12 mouse cellular contexts compared by ENCODE assay signal in the genomic region with DNA sequence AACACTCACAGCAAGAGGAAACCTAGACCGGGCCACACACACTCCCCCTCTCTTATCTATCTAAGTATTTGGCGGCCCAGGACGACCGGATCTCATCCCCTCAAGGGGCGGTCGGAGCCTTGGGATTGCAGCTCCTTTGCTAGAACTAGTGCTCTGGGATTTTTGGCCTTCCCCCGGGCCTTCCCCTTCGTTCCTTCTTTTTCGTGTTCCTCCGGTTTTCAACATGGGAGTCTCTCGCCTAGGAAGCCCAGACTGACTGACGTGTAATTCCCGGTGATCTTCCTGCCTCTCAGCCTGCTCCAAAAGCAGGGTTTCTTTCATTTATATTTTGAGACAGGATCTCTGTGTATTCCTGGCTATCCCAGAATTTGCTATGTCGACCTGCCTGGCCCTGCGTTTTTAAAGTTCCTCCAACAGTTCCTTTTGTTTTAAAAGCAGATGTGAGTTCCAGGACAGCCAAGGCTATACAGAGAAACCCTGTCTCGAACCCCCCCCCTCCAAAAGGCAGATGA. TPM values are rescaled to one million over a fixed set of nuclear protein-coding genes. Genes with fewer than 3 reads are reported as not detected.
DNase-seq lines count a peak whose midpoint lies in the region; ATAC-seq and TF ChIP-seq lines count a peak whose summit lies in the region.
"Not testable (repeated sequence)": the region's sequence is repeated elsewhere in the genome, so short reads cannot be mapped to it uniquely, and the experiment has no call there.
"Had no signal": no experiment of that assay in that cellular context is flagged by ENCODE, and none has a peak within 500 bp of the region (broad histone marks: within the 10 kb centered on the region; RNA-seq: fewer than 3 reads in every experiment).

No protein-coding gene starts in this region.

- DNase-seq in hindbrain, postnatal 0 days (ENCODE audit: low spot score); neural tube, embryonic 11.5 days (ENCODE audit: low spot score): not testable (repeated sequence)
- peak; percentile 37 for DNase-seq in thymus, adult 2 months

- WGBS in bone marrow, adult 2 months: 13% methylated on average over 16 of the region's 16 CpGs
- WGBS in heart, embryonic 11.5 days (ENCODE audit: insufficient replicate concordance): 13% methylated on average over 15 of the region's 16 CpGs
- 10% methylated on average over 14 of the region's 16 CpGs for WGBS in hindbrain, postnatal 0 days
- 12% methylated on average over 16 of the region's 16 CpGs for WGBS in limb, embryonic 12.5 days
- WGBS in lung, embryonic 16.5 days: 12% methylated on average over 12 of the region's 16 CpGs
- 17% methylated on average over 14 of the region's 16 CpGs for WGBS in neural tube, embryonic 11.5 days
- WGBS in thymus, adult 2 months: 24% methylated on average over 16 of the region's 16 CpGs

- not testable (repeated sequence) for TF ChIP-seq CTCF in bone marrow, adult 2 months (IDR thresholded peaks at IDR 0.05; ENCODE audit: control insufficient read depth, insufficient read depth, low read length); hindbrain, postnatal 0 days (IDR thresholded peaks at IDR 0.05; ENCODE audit: low read depth); thymus, adult 2 months (IDR thresholded peaks at IDR 0.05; ENCODE audit: borderline replicate concordance, control insufficient read depth, extremely low read depth, insufficient read depth, low read length, poor library complexity)

- TF ChIP-seq POLR2A in bone marrow, adult 2 months (IDR thresholded peaks at IDR 0.05; ENCODE audit: borderline replicate concordance, control insufficient read depth, low read depth, low read length); thymus, adult 2 months (IDR thresholded peaks at IDR 0.05; ENCODE audit: control insufficient read depth, extremely low read depth, insufficient read depth, low read length, poor library complexity): not testable (repeated sequence)

- H3K4me3 ChIP-seq in bone marrow, adult 2 months (replicated peaks; ENCODE audit: control insufficient read depth, low read depth, low read length): not testable (repeated sequence)
- peak overlapping the region; percentile 26; the same call in 1 of the 2 replicates for H3K4me3 ChIP-seq in heart, embryonic 11.5 days (ENCODE audit: low read depth, low read length)
- peak overlapping the region; percentile 24 for H3K4me3 ChIP-seq in hindbrain, postnatal 0 days (ENCODE audit: low read length)
- H3K4me3 ChIP-seq in limb, embryonic 12.5 days (replicated peaks): peak overlapping the region; percentile 27
- H3K4me3 ChIP-seq in lung, embryonic 16.5 days (ENCODE audit: low read length): peak overlapping the region; percentile 38
- H3K4me3 ChIP-seq in neural tube, embryonic 11.5 days (ENCODE audit: low read depth, low read length): 0 out of 2 replicates have a peak overlapping the region, but pooled peaks have one; percentile 12
- H3K4me3 ChIP-seq in thymus, adult 2 months (ENCODE audit: control insufficient read depth, insufficient read depth, low read length): peak overlapping the region; percentile 45

- H3K36me3 ChIP-seq in heart, embryonic 11.5 days (ENCODE audit: control insufficient read depth, insufficient read depth, low read length); hindbrain, postnatal 0 days (ENCODE audit: insufficient read depth, low read length); limb, embryonic 12.5 days; lung, embryonic 16.5 days (ENCODE audit: control insufficient read depth, insufficient read depth, low read length); neural tube, embryonic 11.5 days (ENCODE audit: control insufficient read depth, insufficient read depth, low read length); thymus, adult 2 months (ENCODE audit: control insufficient read depth, insufficient read depth, low read length): not testable (repeated sequence)

- H3K9me3 ChIP-seq in heart, embryonic 11.5 days (replicated peaks; ENCODE audit: control insufficient read depth, low read length); hindbrain, postnatal 0 days (ENCODE audit: low read length); limb, embryonic 12.5 days; lung, embryonic 16.5 days (ENCODE audit: control insufficient read depth, low read length); neural tube, embryonic 11.5 days (ENCODE audit: control insufficient read depth, low read length): not testable (repeated sequence)

- peak overlapping the region; percentile 56 for H3K4me2 ChIP-seq in heart, embryonic 11.5 days
- peak overlapping the region; percentile 46 for H3K4me2 ChIP-seq in hindbrain, postnatal 0 days (ENCODE audit: low read depth, low read length)
- H3K4me2 ChIP-seq in limb, embryonic 12.5 days: peak overlapping the region; percentile 52
- peak overlapping the region; percentile 51 for H3K4me2 ChIP-seq in lung, embryonic 16.5 days (ENCODE audit: low read depth, low read length)
- peak overlapping the region; percentile 33 for H3K4me2 ChIP-seq in neural tube, embryonic 11.5 days (ENCODE audit: low read depth)

- peak overlapping the region; percentile 95 for H3K27ac ChIP-seq in bone marrow, adult 2 months (ENCODE audit: control insufficient read depth, insufficient read depth, low read depth, low read length, poor library complexity)
- H3K27ac ChIP-seq in heart, embryonic 11.5 days (ENCODE audit: low read depth, low read length): peak overlapping the region; percentile 90
- H3K27ac ChIP-seq in hindbrain, postnatal 0 days: peak overlapping the region; percentile 94
- peak overlapping the region; percentile 92 for H3K27ac ChIP-seq in limb, embryonic 12.5 days
- H3K27ac ChIP-seq in lung, embryonic 16.5 days (ENCODE audit: low read length): peak overlapping the region; percentile 88
- peak overlapping the region; percentile 79 for H3K27ac ChIP-seq in neural tube, embryonic 11.5 days (ENCODE audit: low read depth, low read length)
- H3K27ac ChIP-seq in thymus, adult 2 months (ENCODE audit: control insufficient read depth, insufficient read depth, low read length): not testable (repeated sequence)

- peak; percentile 47; the same call in 1 of the 2 replicates for ATAC-seq in erythroblast, adult 5-6 weeks (replicated peaks; ENCODE audit: low FRiP score, poor library complexity, severe bottlenecking)
- ATAC-seq in heart, embryonic 11.5 days (replicated peaks; ENCODE audit: insufficient number of reproducible peaks, low FRiP score, low TSS enrichment); hindbrain, postnatal 0 days; limb, embryonic 12.5 days (ENCODE audit: insufficient number of reproducible peaks, insufficient read depth, low FRiP score, low TSS enrichment, low read depth); lung, embryonic 16.5 days (ENCODE audit: low read depth); neural tube, embryonic 11.5 days (ENCODE audit: insufficient read depth, low FRiP score, low TSS enrichment): not testable (repeated sequence)

- not testable (repeated sequence) for H3K27me3 ChIP-seq in heart, embryonic 11.5 days (ENCODE audit: control insufficient read depth, insufficient read depth, low read length); hindbrain, postnatal 0 days (ENCODE audit: insufficient read depth, low read length); limb, embryonic 12.5 days; lung, embryonic 16.5 days (ENCODE audit: control insufficient read depth, insufficient read depth, low read depth, low read length); neural tube, embryonic 11.5 days (ENCODE audit: control insufficient read depth, insufficient read depth, low read length); thymus, adult 2 months (ENCODE audit: control insufficient read depth, insufficient read depth, low read length)

- H3K4me1 ChIP-seq in bone marrow, adult 2 months (ENCODE audit: control insufficient read depth, insufficient read depth, low read length); heart, embryonic 11.5 days (ENCODE audit: control insufficient read depth, insufficient read depth, low read length); hindbrain, postnatal 0 days (ENCODE audit: insufficient read depth, low read length); limb, embryonic 12.5 days (replicated peaks); lung, embryonic 16.5 days (replicated peaks; ENCODE audit: control insufficient read depth, insufficient read depth, low read length); neural tube, embryonic 11.5 days (ENCODE audit: control insufficient read depth, insufficient read depth, low read length); thymus, adult 2 months (replicated peaks; ENCODE audit: control insufficient read depth, insufficient read depth, low read length): not testable (repeated sequence)

- peak overlapping the region; percentile 71 for H3K9ac ChIP-seq in heart, embryonic 11.5 days (ENCODE audit: low read depth, low read length)
- H3K9ac ChIP-seq in hindbrain, postnatal 0 days (replicated peaks; ENCODE audit: low read length): peak overlapping the region; percentile 54; the same call in 1 of the 2 replicates
- peak overlapping the region; percentile 47; the same call in 1 of the 2 replicates for H3K9ac ChIP-seq in limb, embryonic 12.5 days (replicated peaks)
- H3K9ac ChIP-seq in lung, embryonic 16.5 days (ENCODE audit: low read length): peak overlapping the region; percentile 60
- H3K9ac ChIP-seq in neural tube, embryonic 11.5 days (ENCODE audit: low read length): peak overlapping the region; percentile 54

RNA-seq across cellular contexts. Expression of gene Arl4d, which starts 19.0 kb away (rescaled TPM):
- polyA plus RNA-seq in bone marrow, adult 2 months (2011; ENCODE audit: insufficient read depth, insufficient read length, low replicate concordance, missing spikeins): 0.93 and 5.5 TPM in 2 replicates
- not detected in 2 replicates for total RNA-seq in erythroblast, adult 5-6 weeks (2015; ENCODE audit: low replicate concordance)
- 0.85 and 1.5 TPM in 2 replicates for total RNA-seq in erythroblast, adult 5-6 weeks (2017; ENCODE audit: low replicate concordance)
- polyA plus RNA-seq in heart, embryonic 11.5 days (2014; fragmentation: Nextera tagmentation; extraction: Ambion mirVana): 9.4 and 10.5 TPM in 2 replicates
- 5.7 and 6.5 TPM in 2 replicates for total RNA-seq in hindbrain, postnatal 0 days (2014; rRNA removed)
- polyA plus RNA-seq in hindbrain, postnatal 0 days (2015; fragmentation: Nextera tagmentation; extraction: Ambion mirVana): 6.2 TPM in 2 replicates
- 1.7 and 2.5 TPM in 2 replicates for polyA plus RNA-seq in limb, embryonic 12.5 days (2016; fragmentation: Nextera tagmentation; extraction: Ambion mirVana)
- polyA plus RNA-seq in lung, embryonic 16.5 days (2015; fragmentation: Nextera tagmentation; extraction: Ambion mirVana): 6.8 and 7.4 TPM in 2 replicates
- polyA plus RNA-seq in neural tube, embryonic 11.5 days (2014; fragmentation: Nextera tagmentation; extraction: Ambion mirVana): 23.9 and 29.5 TPM in 2 replicates
- polyA plus RNA-seq in thymus, adult 2 months (2012; rRNA removed): 4.1 and 5.0 TPM in 2 replicates
- polyA plus RNA-seq: CD4-positive, CD25-positive, alpha-beta regulatory T cell, adult 4 months had no signal

RNA-seq across cellular contexts. Expression of gene Rdm1, which starts 19.3 kb away (rescaled TPM):
- polyA plus RNA-seq in bone marrow, adult 2 months (2011; ENCODE audit: insufficient read depth, insufficient read length, low replicate concordance, missing spikeins): 17.4 and 57.2 TPM in 2 replicates
- 6.7 and 18.6 TPM in 2 replicates for total RNA-seq in erythroblast, adult 5-6 weeks (2015; ENCODE audit: low replicate concordance)
- total RNA-seq in erythroblast, adult 5-6 weeks (2017; ENCODE audit: low replicate concordance): 4.6 and 6.2 TPM in 2 replicates
- polyA plus RNA-seq in heart, embryonic 11.5 days (2014; fragmentation: Nextera tagmentation; extraction: Ambion mirVana): 27.9 and 28.2 TPM in 2 replicates
- total RNA-seq in hindbrain, postnatal 0 days (2014; rRNA removed): 12.4 and 15.2 TPM in 2 replicates
- polyA plus RNA-seq in hindbrain, postnatal 0 days (2015; fragmentation: Nextera tagmentation; extraction: Ambion mirVana): 13.8 and 15.9 TPM in 2 replicates
- polyA plus RNA-seq in limb, embryonic 12.5 days (2016; fragmentation: Nextera tagmentation; extraction: Ambion mirVana): 37.0 and 37.8 TPM in 2 replicates
- 52.0 and 52.1 TPM in 2 replicates for polyA plus RNA-seq in lung, embryonic 16.5 days (2015; fragmentation: Nextera tagmentation; extraction: Ambion mirVana)
- 24.1 and 30.7 TPM in 2 replicates for polyA plus RNA-seq in neural tube, embryonic 11.5 days (2014; fragmentation: Nextera tagmentation; extraction: Ambion mirVana)
- polyA plus RNA-seq in thymus, adult 2 months (2012; rRNA removed): 36.5 and 39.2 TPM in 2 replicates

RNA-seq across cellular contexts. Expression of gene Gm11634, which starts 47.3 kb away (rescaled TPM):
- polyA plus RNA-seq in bone marrow, adult 2 months (2011; ENCODE audit: insufficient read depth, insufficient read length, low replicate concordance, missing spikeins): 3.5 TPM in 1 of 2 replicates, not detected in the other
- not detected in 2 replicates for total RNA-seq in erythroblast, adult 5-6 weeks (2015; ENCODE audit: low replicate concordance)
- not detected in 2 replicates for total RNA-seq in erythroblast, adult 5-6 weeks (2017; ENCODE audit: low replicate concordance)
- not detected in 2 replicates for polyA plus RNA-seq in heart, embryonic 11.5 days (2014; fragmentation: Nextera tagmentation; extraction: Ambion mirVana)
- not detected in 2 replicates for total RNA-seq in hindbrain, postnatal 0 days (2014; rRNA removed)
- not detected in 2 replicates for polyA plus RNA-seq in hindbrain, postnatal 0 days (2015; fragmentation: Nextera tagmentation; extraction: Ambion mirVana)
- polyA plus RNA-seq in limb, embryonic 12.5 days (2016; fragmentation: Nextera tagmentation; extraction: Ambion mirVana): not detected in 2 replicates
- polyA plus RNA-seq in lung, embryonic 16.5 days (2015; fragmentation: Nextera tagmentation; extraction: Ambion mirVana): not detected in 2 replicates
- polyA plus RNA-seq in neural tube, embryonic 11.5 days (2014; fragmentation: Nextera tagmentation; extraction: Ambion mirVana): not detected in 2 replicates
- polyA plus RNA-seq in thymus, adult 2 months (2012; rRNA removed): not detected in 2 replicates
- total RNA-seq: heart, adult 8-10 months; layer of hippocampus, postnatal 25 days had no signal
- polyA plus RNA-seq: activated CD4-positive, CD25-positive, alpha-beta regulatory T cell, adult 4 months; CD4-positive, CD25-positive, alpha-beta regulatory T cell, adult 4 months had no signal
